Mouse (Mus musculus): Measurements from ENCODE around the gene Tmem212.

DNA sequence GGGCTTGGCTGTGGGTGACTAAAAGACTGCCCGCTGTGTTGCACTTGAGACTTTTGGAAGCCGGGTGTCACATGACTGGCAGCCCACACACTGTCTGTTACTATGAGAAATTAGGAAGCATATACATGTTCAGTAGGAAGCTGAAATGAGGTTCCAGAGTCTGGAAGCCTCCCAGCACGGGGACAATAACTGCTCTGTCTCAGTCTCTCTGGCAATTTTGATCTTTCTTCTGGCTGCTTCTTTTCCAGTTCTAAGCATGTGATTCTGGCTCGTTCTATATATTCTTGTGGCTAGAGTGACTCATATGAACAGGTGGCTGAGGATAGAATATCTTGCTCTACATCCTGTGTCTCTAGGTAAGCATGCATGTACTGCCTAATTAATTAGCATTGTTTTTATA, 33.1 kb upstream of the Tmem212 start:
- no peak for TF ChIP-seq CTCF (IDR thresholded peaks at IDR 0.05; ENCODE audit: control insufficient read depth, insufficient read depth, insufficient read length)
- TF ChIP-seq CEBPB (IDR thresholded peaks at IDR 0.05; ENCODE audit: low read depth), result no peak
- TF ChIP-seq USF1 (IDR thresholded peaks at IDR 0.05; ENCODE audit: low read depth), result peak; percentile 40
- no peak for TF ChIP-seq MYOG (IDR thresholded peaks at IDR 0.05; ENCODE audit: control insufficient read depth, extremely low read depth, insufficient read length)

Data from C2C12 (cell line).